Mouse (Mus musculus) right cerebral cortex, postnatal 10 days (tissue): ENCODE measurements at regions not wholly inside any gene's neighbourhood (a gene's known extent, or its start where the extent isn't known, plus 50 kb on each side); places are given as distances from the start of the nearest gene placed in this dataset.

Source experiments
- DNase-seq, 2 experiments: peaks; one replicate each; pipeline ENCODE4 v3.0.0; 2021; ENCODE audit warnings: low spot score in 2 of 2

- no peak for DNase-seq
Measured at GRCm38 (mm10) chr9:46468306-46468705, 148.5 kb upstream of the 4931429L15Rik start.

DNA sequence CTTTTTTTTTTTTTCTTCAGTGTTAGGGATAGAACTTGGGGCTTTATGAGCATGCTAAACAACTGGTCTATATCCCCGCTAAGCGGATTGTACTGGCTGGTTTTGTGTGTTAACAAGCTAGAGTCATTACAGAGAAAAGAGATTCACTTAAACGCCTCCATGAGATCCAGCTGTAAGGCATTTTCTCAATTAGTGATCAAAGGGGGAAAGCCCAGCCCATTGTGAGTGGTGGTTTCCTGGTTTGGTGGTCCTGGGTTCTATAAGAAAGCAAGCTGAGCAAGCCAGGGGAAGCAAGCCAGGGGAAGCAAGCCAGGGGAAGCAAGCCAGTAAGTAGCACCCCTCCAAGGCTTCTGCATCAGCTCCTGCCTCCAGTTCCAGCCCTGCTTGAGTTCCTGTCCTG lies 147.9 kb upstream of the 4931429L15Rik start:
- no peak for DNase-seq

GRCm38 (mm10) chr9:46462681-46463080 lies 142.9 kb upstream of the 4931429L15Rik start:
- DNase-seq: no peak

- no peak for DNase-seq
Measured at GRCm38 (mm10) chr9:46457945-46458344, 138.2 kb upstream of the 4931429L15Rik start.

DNA sequence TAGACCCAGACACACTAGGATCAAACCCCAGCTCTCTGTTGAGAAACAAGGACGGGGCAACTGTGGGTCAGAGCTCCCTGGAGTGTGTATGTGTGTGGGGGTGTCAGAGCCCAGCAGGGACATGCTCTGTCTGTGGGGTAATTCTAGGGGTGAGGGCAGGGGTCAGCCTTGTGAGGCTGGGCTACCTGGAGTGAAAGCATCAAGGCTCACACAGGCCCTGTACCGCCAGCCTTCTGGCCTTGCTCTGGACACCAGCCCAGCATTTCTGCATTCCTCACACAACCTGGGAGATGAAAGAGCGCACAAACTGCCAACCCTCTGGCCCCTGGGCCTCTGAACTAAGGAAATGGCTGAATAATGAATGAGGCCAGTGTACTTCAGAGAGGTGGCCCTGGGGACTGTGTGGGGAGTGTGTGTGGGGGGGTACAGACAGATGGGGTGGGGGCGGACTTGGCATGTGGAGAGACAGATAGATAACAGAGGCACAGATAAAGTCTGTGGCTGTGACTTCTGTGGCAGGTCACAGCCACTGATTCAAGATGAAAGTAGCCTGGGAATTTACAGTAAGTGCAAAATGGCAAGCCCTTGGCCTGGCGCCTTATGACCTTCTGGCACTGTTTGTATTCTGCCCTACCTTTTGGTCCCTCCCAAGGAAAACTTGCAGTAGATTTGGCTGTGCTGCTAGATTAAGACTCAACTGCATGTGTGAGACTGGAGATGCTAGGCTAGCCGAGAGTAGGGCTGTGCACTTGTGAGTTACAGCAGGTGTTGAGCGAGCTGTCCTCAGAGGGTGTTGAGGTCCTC lies 135.2 kb upstream of the 4931429L15Rik start:
- peak; percentile 41 to 49 for DNase-seq

DNA sequence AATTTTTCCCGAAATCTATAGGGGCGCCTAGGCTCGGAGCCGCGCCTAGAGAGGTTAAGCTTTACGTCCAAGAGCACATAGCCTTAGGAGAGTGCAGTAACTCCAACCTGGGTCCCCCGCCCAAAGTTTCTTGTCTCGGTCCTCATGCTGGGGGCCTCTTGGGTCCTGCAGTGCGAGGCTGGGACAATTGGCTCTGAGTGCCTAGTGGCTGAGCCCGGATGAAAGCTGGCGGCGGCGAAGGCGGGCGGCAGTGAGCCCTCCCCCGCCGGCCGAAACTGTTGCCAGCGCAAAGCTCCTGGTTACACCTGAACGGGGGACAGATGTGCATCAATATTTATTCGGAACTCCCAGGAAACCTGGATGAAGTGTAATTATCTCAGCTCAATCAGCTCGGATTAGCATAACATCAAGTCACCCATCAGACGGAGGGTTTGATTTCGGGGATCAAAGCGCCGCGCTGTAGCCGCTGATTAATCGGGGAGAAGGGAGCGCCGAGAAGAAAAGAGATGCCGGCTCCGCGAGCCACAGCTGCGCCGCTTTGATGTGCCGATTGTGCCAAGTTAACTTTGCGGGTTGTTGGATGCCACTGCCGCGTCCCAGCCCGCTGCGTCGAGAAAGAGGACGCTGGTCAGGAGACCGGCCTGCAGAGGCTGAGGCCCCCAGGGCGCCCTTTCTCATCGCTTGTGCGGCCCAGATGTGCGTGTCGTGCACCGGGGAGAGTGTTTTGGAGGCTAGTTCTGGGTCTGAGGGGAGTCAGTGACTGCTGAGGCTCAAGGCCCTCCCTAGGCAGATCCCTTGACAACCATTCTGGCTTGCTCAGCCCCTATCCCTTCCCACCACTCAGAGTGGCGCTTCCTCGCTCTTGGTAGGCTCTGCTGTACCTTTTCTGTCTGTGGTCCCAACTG lies 123.7 kb upstream of the 4931429L15Rik start:
- peak; percentile 35 to 48 for DNase-seq

- DNase-seq: peak; percentile 45 to 46
Measured at GRCm38 (mm10) chr9:46442739-46443181, 123.0 kb upstream of the 4931429L15Rik start.

GRCm38 (mm10) chr9:46440226-46440625 lies 120.4 kb upstream of the 4931429L15Rik start:
- DNase-seq: no peak

DNA sequence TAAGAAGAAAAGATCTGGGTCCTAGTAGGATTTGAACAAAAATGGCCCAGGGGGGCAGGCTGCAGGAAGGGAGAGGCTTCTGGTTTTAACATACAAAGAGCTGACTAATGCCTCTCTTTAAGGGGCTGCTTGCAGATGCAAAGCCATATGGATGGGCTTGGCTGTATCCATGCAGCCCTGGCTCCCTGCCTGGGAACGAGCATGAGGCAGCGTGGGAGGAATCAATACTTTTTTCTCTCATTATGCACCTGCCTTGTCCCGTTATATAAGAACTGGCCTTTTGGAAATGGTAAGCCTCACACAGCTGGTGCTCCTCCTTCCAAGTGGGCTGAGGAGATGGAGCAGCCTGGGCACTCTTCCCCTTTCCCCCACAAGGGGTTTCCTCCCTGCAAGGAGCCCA lies 114.9 kb upstream of the 4931429L15Rik start:
- DNase-seq: peak; percentile 94 to 95

DNA sequence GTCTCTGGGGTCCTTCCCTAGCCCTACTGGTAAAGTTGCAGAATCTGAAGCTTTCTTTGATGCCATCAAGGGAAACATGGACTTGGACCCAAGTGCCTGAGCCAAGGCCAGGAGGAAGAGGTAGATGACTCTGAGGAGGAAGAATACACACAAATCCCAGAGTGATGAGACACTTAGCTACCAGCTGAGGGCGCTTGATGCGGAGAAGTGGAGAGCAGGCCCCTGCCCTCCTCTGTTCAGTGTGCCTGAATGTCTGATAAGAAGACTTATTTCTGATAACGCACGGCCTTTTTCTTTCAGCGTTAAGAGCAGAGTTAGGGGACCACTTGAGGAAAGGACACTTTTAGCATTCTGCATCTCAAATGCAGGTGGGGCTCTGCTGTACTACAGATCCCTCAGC lies 113.9 kb upstream of the 4931429L15Rik start:
- peak in 1 of 2 experiments; percentile 29 for DNase-seq

DNA sequence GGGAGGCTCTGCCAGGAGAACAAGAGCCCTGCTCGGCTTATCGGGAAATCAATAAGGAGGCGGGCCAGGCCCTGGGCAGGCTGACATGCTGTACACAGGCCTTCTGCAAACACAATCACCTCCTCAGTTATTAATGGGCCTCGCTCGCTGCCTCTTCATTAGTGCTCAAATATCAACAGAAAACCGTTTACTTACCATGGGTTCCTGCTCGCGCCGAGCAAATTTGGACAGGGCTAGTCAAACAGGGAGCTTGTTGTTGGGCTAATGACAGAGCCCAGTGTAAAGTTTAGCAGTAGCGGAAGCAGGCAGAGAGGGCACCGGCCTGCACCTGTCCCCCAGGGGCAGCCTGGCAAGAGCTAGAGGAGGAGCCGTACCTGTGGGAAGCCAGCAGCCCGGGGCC lies 111.3 kb upstream of the 4931429L15Rik start:
- no peak for DNase-seq

- DNase-seq: no peak
Measured at GRCm38 (mm10) chr9:46423184-46423967, 103.6 kb upstream of the 4931429L15Rik start.

GRCm38 (mm10) chr9:46421688-46422274 lies 102.0 kb upstream of the 4931429L15Rik start:
- no peak for DNase-seq

GRCm38 (mm10) chr9:46411686-46412085 lies 91.9 kb upstream of the 4931429L15Rik start:
- no peak for DNase-seq

DNA sequence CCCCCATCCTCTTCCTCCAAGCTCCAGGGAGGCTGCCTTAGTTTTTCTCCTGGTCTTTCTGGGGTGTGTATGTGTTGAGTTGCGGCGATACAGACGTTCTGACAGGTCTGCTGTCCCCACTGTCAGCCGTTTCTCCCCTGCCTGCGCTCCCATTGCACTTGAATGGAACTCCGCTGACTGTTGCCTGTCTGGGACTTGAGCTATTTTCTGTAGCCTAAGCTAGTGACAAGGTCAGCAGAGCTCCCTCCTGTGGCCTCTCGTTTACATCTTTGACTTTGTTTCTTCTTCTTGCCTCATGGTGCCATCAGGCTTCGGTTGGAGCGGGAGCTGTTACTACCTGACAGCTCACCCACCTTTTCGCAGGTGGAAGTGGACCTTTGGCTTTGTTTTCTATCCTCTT lies 89.0 kb upstream of the 4931429L15Rik start:
- no peak for DNase-seq

DNA sequence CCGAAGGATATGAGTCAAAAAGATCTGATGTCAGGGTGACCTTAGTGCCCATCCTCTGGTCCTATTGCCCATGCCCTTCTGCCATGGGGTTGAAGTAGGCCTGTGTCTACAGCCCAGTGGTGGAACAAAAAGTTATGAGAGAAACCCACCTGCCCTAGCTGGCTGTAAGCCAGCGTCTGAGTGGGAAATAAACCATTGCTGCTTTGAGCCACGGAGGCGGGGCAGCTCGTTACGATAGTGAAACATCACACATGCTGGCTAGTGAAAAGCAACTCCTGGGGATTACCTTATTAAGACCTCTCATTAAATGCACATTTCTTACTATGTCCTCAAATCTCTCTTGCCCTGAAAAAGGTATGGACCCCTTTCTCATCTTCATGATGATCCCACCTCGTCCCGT lies 86.8 kb upstream of the 4931429L15Rik start:
- DNase-seq: no peak

DNA sequence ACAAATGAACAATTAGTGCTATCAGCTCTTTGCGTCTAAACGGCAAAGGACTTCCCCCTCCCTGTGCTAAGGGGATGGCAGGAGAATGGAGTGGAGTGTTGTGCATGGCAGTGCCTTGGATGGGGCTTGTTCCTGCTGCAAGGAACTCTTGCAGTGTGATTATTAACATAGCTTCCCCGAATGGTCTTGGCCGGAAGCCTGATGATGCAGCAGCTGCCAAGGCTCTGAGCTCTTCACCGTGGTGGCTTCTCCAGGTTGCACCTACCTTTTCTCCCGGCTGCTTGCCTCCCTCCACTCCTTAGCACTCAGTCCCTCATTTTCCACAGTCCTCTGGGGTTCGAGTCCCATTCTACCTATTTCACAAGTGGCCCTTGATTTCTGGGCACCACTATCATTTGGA lies 76.8 kb upstream of the 4931429L15Rik start:
- no peak for DNase-seq

DNA sequence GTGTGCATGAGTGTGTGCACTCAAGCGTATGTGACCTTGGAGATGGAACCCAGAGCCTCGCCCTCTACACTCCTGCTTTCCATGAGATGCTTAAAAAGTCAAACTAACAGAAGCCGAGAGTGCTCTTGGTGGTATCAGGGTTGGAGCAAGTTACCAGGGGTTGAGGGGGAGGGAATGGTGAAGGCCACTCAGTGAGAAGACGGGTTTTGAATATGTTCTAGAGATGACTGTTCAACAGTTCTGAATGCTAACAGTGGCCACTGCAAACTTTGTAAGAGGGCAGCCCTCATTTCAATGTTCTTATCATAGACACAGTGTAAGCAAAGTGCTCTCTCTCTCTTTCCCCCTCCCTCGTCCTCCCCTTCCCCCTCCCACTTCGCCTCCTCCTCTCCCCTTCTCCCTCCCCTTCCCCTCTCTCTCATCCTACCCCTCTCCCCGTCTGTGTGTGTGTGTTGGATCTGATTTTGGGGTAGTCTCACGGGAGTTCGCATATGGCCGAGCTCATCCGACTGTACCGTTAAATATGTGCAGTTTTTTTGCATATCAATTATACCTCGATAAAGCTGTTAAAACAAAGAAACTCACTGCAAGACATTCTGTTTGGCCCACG lies 75.5 kb upstream of the 4931429L15Rik start:
- DNase-seq: no peak

GRCm38 (mm10) chr9:46394239-46394638 lies 74.5 kb upstream of the 4931429L15Rik start:
- peak in 1 of 2 experiments; percentile 46 for DNase-seq

- peak; percentile 56 to 68 for DNase-seq
Measured at GRCm38 (mm10) chr9:46392641-46393321, 73.0 kb upstream of the 4931429L15Rik start.
